ENCODE assay signal across 33 mouse cellular contexts in the genomic region with DNA sequence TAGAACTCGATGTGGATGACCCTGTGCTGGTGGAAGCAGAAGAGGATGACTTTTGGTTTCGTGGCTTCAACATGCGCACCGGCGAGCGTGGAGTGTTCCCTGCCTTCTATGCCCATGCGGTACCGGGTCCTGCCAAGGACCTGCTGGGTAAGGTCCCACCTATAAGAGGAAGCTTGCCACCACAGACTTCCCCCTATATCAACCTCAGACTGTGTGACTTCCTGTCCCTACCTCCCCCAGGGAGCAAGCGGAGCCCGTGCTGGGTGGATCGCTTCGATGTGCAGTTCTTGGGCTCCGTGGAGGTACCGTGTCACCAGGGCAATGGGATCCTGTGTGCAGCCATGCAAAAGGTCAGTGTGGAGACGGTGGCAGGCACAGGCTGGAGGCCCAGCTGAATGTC. TPM values are rescaled to one million over a fixed set of nuclear protein-coding genes. Genes with fewer than 3 reads are reported as not detected.
DNase-seq lines count a peak whose midpoint lies in the region; ATAC-seq lines count a peak whose summit lies in the region.
"Had no signal": no experiment of that assay in that cellular context is flagged by ENCODE, and none has a peak within 500 bp of the region (broad histone marks: within the 10 kb centered on the region; RNA-seq: fewer than 3 reads in every experiment).

No protein-coding gene starts in this region.

- H3K9me3 ChIP-seq in midbrain, embryonic 13.5 days = no peaks in the 10 kb centered on the region
- H3K9me3 ChIP-seq: heart, embryonic 10.5 days; hindbrain, embryonic 13.5 days; limb, embryonic 13.5 days; neural tube, embryonic 15.5 days had no signal

- H3K9ac ChIP-seq in midbrain, embryonic 13.5 days (replicated peaks) = no peak overlapping the region
- H3K9ac ChIP-seq: hindbrain, embryonic 13.5 days; limb, embryonic 13.5 days; liver, postnatal 0 days; neural tube, embryonic 15.5 days had no signal

- peak; percentile 52 for ATAC-seq in common myeloid progenitor, adult 5-6 weeks (replicated peaks; ENCODE audit: low read depth, poor library complexity, severe bottlenecking)
- ATAC-seq in megakaryocyte progenitor cell, adult 5-6 weeks (replicated peaks; ENCODE audit: poor library complexity) = peak; percentile 35
- ATAC-seq in midbrain, embryonic 13.5 days = no peak
- ATAC-seq: forebrain, embryonic 16.5 days; liver, postnatal 0 days; Patski had no signal

- DNase-seq in thymus, postnatal 0 days (ENCODE audit: low spot score) = peak; percentile 13
- DNase-seq in thymus, postnatal 4 days = no peak
- DNase-seq in heart, adult 18-20 months = no peak
- DNase-seq in left cerebral cortex, postnatal 14 days (ENCODE audit: low spot score in 2 of 2) = no peak
- DNase-seq: adrenal gland, postnatal 25 days; cerebellum, adult 8-10 months; heart, postnatal 36 days; kidney, adult 11 months; kidney, postnatal 14 days; liver, postnatal 0 days; lung, postnatal 36 days; midbrain, embryonic 14.5 days; right cerebral cortex, postnatal 25 days; thymus, adult 18-20 months had no signal

- H3K4me2 ChIP-seq in midbrain, embryonic 13.5 days (replicated peaks) = no peak overlapping the region
- H3K4me2 ChIP-seq: hindbrain, embryonic 13.5 days; limb, embryonic 13.5 days; liver, embryonic 11.5 days; neural tube, embryonic 15.5 days had no signal

- H3K36me3 ChIP-seq in midbrain, embryonic 13.5 days = peaks cover 74% of the 10 kb centered on the region
- H3K36me3 ChIP-seq: G1E; heart, embryonic 10.5 days; limb, embryonic 13.5 days had no signal

- intact Hi-C loops in left cerebral cortex, postnatal 14 days (cut with DNase I) = no loop called here

- H3K4me3 ChIP-seq in midbrain, embryonic 13.5 days (replicated peaks) = no peak overlapping the region
- H3K4me3 ChIP-seq: erythroblast, embryonic 14.5 days; heart, embryonic 10.5 days; hindbrain, embryonic 13.5 days; limb, embryonic 13.5 days; neural tube, embryonic 15.5 days had no signal

- no peak overlapping the region for H3K27ac ChIP-seq in midbrain, embryonic 13.5 days
- H3K27ac ChIP-seq: heart, embryonic 10.5 days; hindbrain, embryonic 13.5 days; limb, embryonic 13.5 days; neural tube, embryonic 15.5 days; stomach, postnatal 0 days had no signal

- H3K4me1 ChIP-seq in midbrain, embryonic 13.5 days (replicated peaks) = peaks cover 27% of the 10 kb centered on the region

- no peaks in the 10 kb centered on the region for H3K27me3 ChIP-seq in midbrain, embryonic 13.5 days
- H3K27me3 ChIP-seq: hindbrain, embryonic 13.5 days; neural tube, embryonic 15.5 days had no signal

- 92% methylated on average over 15 of the region's 15 CpGs for WGBS in midbrain, embryonic 13.5 days

RNA-seq across cellular contexts. Expression of gene Mapk8ip2, which starts 5.2 kb away (rescaled TPM):
- polyA plus RNA-seq in thymus, postnatal 0 days (2015; fragmentation: Nextera tagmentation; extraction: Ambion mirVana) = 0.08 TPM in 1 of 2 replicates, not detected in the other
- not detected in 2 replicates for total RNA-seq in common myeloid progenitor, adult 5-6 weeks (2017)
- not detected in 2 replicates for total RNA-seq in megakaryocyte progenitor cell, adult 5-6 weeks (2015)
- total RNA-seq in megakaryocyte progenitor cell, adult 5-6 weeks (2017) = not detected in 2 replicates
- total RNA-seq in heart, adult 18-20 months (2021) = under 1 TPM; 0.07 to 0.33 TPM
- polyA plus RNA-seq in midbrain, embryonic 13.5 days (2015; fragmentation: Nextera tagmentation; extraction: Ambion mirVana) = 72.9 and 75.9 TPM in 2 replicates
- total RNA-seq in left cerebral cortex, postnatal 14 days (2021) = 100 to 1,000 TPM; 187 to 201 TPM
- total RNA-seq: megakaryocyte-erythroid progenitor cell, adult 5-6 weeks; monocyte, adult 5-6 weeks had no signal
- polyA plus RNA-seq: erythroblast, embryonic 14.5 days; G1E; liver, postnatal 0 days had no signal

RNA-seq across cellular contexts. Expression of gene Arsa, which starts 18.3 kb away (rescaled TPM):
- polyA plus RNA-seq in thymus, postnatal 0 days (2015; fragmentation: Nextera tagmentation; extraction: Ambion mirVana) = 9.0 and 9.4 TPM in 2 replicates
- 9.4 and 12.9 TPM in 2 replicates for total RNA-seq in common myeloid progenitor, adult 5-6 weeks (2017)
- 7.1 and 7.3 TPM in 2 replicates for total RNA-seq in megakaryocyte progenitor cell, adult 5-6 weeks (2015)
- 8.8 and 13.9 TPM in 2 replicates for total RNA-seq in megakaryocyte progenitor cell, adult 5-6 weeks (2017)
- total RNA-seq in heart, adult 18-20 months (2021) = 10 to 100 TPM; 12.5 to 15.2 TPM
- 16.7 and 17.6 TPM in 2 replicates for polyA plus RNA-seq in midbrain, embryonic 13.5 days (2015; fragmentation: Nextera tagmentation; extraction: Ambion mirVana)
- 10 to 100 TPM; 27.7 to 31.2 TPM for total RNA-seq in left cerebral cortex, postnatal 14 days (2021)

RNA-seq across cellular contexts. Expression of gene Chkb, which starts 29.2 kb away (rescaled TPM):
- 62.6 and 70.8 TPM in 2 replicates for polyA plus RNA-seq in thymus, postnatal 0 days (2015; fragmentation: Nextera tagmentation; extraction: Ambion mirVana)
- total RNA-seq in common myeloid progenitor, adult 5-6 weeks (2017) = 11.7 and 15.9 TPM in 2 replicates
- 36.0 and 45.7 TPM in 2 replicates for total RNA-seq in megakaryocyte progenitor cell, adult 5-6 weeks (2015)
- total RNA-seq in megakaryocyte progenitor cell, adult 5-6 weeks (2017) = 16.4 and 24.5 TPM in 2 replicates
- total RNA-seq in heart, adult 18-20 months (2021) = 10 to 100 TPM; 44.8 to 55.0 TPM
- 79.7 and 81.4 TPM in 2 replicates for polyA plus RNA-seq in midbrain, embryonic 13.5 days (2015; fragmentation: Nextera tagmentation; extraction: Ambion mirVana)
- 10 to 100 TPM; 41.1 to 41.6 TPM for total RNA-seq in left cerebral cortex, postnatal 14 days (2021)

RNA-seq across cellular contexts. Expression of gene Gm44502, which starts 29.4 kb away (rescaled TPM):
- not detected in 2 replicates for polyA plus RNA-seq in thymus, postnatal 0 days (2015; fragmentation: Nextera tagmentation; extraction: Ambion mirVana)
- total RNA-seq in common myeloid progenitor, adult 5-6 weeks (2017) = 0.29 and 0.46 TPM in 2 replicates
- 1.1 TPM in 1 of 2 replicates, not detected in the other for total RNA-seq in megakaryocyte progenitor cell, adult 5-6 weeks (2015)
- total RNA-seq in megakaryocyte progenitor cell, adult 5-6 weeks (2017) = 0.04 and 0.68 TPM in 2 replicates
- total RNA-seq in heart, adult 18-20 months (2021) = 1 to 10 TPM; 4.6 to 5.0 TPM
- polyA plus RNA-seq in midbrain, embryonic 13.5 days (2015; fragmentation: Nextera tagmentation; extraction: Ambion mirVana) = not detected in 2 replicates
- not detected for total RNA-seq in left cerebral cortex, postnatal 14 days (2021)
- total RNA-seq: adrenal gland, postnatal 25 days; megakaryocyte-erythroid progenitor cell, adult 5-6 weeks had no signal
- polyA plus RNA-seq: embryonic facial prominence, embryonic 14.5 days; forebrain, embryonic 11.5 days; forebrain, embryonic 16.5 days; hindbrain, embryonic 13.5 days; kidney, embryonic 14.5 days; limb, embryonic 13.5 days; liver, embryonic 11.5 days; liver, postnatal 0 days; lung, embryonic 16.5 days; midbrain, embryonic 14.5 days; neural tube, embryonic 15.5 days; Patski; stomach, postnatal 0 days had no signal

RNA-seq across cellular contexts. Expression of gene C730034F03Rik, which starts 29.6 kb away (rescaled TPM):
- polyA plus RNA-seq in thymus, postnatal 0 days (2015; fragmentation: Nextera tagmentation; extraction: Ambion mirVana) = 2.5 and 5.1 TPM in 2 replicates
- total RNA-seq in common myeloid progenitor, adult 5-6 weeks (2017) = 3.9 and 7.0 TPM in 2 replicates
- total RNA-seq in megakaryocyte progenitor cell, adult 5-6 weeks (2015) = 0.98 and 3.6 TPM in 2 replicates
- total RNA-seq in megakaryocyte progenitor cell, adult 5-6 weeks (2017) = 3.7 and 5.5 TPM in 2 replicates
- total RNA-seq in heart, adult 18-20 months (2021) = 1 to 10 TPM; 1.3 to 1.6 TPM
- 6.6 and 6.9 TPM in 2 replicates for polyA plus RNA-seq in midbrain, embryonic 13.5 days (2015; fragmentation: Nextera tagmentation; extraction: Ambion mirVana)
- total RNA-seq in left cerebral cortex, postnatal 14 days (2021) = 1 to 10 TPM; 1.9 to 2.3 TPM

Comparison
In these comparisons a context has a peak if more than half of its experiments do, and no peak if none do; other contexts are left out.
1. RNA of gene Mapk8ip2, which starts 5.2 kb away (total RNA-seq): 187 to 201 TPM in left cerebral cortex, postnatal 14 days; 0.07 to 0.33 TPM in heart, adult 18-20 months, not detected in common myeloid progenitor, adult 5-6 weeks and not detected in megakaryocyte progenitor cell, adult 5-6 weeks; every median in the first group is over 100 times any median in the second.